Mouse (Mus musculus): ENCODE measurements around the gene Tubb2b. TPM values are rescaled to one million over a fixed set of nuclear protein-coding genes. Genes with fewer than 3 reads are reported as not detected.

Tubb2b gene
- polyA plus RNA-seq (2012; ENCODE audit: low replicate concordance) = 1.1 and 2.6 TPM in 2 replicates

DNA sequence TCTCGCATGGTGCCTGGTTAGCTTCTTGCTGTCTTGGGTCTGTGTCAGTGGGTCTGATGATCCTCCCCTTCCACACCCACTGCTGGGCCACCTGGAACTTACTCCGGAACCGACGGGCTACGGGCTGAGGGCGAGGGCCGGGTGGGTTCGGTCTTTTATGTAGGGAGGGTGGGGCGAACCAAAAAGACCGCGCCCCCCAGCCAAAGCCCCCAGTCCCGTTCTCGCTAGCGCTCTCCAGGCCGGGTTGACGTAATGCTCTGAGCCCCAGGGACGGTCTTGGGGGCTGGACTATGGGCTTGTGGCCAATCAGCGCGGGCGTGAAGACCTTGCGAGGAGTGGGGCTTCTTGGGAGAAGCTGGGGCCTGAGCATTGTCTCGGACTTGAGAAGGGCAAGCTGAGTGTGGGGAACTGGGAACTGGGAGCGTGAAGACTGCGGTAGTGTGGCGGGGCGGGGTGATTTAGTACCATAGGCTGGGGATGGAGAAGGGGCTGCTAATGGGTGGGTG, at the start of gene Tubb2b:
Gene Tubb2b, minus strand, starts transcription at position 241 of the 506 bp plus-strand sequence.

DNA sequence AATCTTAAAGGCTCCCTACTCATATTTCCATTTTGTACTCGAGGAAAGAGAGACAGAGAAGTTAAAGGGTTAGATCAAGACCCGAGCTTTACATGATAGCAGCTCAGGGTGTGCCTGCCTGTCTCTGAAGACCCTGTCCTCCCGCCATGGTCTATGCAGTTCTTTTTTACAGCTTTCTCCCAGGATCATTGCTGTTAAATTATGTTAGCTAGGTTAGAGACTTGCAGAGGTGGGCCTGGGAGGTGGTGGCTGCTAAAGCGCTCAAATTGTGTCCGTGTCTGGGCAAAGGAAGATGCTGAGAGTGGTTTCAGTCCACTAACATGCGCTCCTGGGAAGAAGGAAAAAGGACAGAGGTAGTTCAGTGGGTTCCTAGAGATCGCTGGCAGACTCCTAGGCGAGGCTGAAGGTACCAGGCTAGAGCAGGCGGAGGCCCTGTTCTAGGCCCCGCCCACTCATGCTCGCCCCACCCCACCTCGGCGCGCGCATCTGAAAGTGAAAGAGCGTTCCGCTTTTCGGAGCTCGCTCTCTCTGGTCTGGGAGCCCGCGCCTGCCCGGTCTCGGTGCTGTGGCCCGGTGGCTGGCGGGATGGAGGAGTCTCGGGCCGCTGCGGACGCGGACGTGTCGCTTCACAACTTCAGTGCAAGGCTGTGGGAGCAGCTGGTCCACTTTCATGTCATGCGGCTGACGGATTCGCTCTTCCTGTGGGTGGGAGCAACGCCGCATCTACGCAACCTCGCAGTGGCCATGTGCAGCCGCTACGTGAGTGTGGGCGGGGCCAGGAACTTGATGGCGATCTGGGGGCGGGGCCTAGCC, 32.4 kb upstream of the Tubb2b start, which contains the start of gene Psmg4:
Gene Psmg4, plus strand, starts transcription at position 474 of the 813 bp plus-strand sequence.

DNA sequence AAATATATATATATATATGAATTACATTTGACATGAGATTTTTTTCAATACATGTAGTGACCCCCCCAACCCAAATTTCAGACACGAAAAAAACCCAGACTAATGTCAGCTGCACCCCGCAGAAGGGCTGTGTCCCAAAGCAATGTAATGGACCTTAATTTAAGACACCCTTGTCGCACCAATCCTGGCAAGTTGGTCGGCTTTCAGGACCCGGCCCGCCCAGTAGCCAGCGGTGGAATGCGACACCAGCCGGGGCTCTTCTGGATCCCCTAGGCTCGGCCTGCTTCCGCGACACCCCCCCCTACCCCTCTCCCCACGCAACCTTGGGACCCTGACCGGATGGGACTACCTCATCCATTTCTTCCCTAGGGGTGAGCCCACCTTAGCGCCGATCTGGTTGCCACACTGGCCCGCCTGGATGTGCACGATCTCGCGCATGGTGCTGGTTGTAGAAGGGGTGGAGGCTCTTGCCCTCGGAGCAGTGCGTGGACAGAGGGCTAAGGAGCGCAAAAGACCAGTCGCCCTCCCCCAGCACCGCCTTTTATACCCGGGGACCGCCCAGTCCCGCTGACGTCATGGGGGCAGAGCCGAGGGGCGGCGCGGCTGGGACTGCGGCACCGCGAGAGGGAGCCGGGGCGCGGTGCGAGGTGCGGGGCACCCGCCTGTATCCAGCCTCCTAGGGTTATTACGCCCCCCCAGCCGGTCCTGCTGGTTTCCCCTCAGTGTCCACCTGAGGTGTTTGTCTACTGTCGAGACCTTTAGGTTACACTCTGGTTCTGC, 52.6 kb downstream of the Tubb2b start, which contains the start of gene Tubb2a:
Gene Tubb2a, minus strand, starts transcription at position 516 of the 780 bp plus-strand sequence.

Other genes starting within 250 kb of the Tubb2b start
- not detected in 2 replicates for gene Serpinb6c, start 224.8 kb downstream of the Tubb2b start, polyA plus RNA-seq (2012; ENCODE audit: low replicate concordance)
- 0.66 and 0.92 TPM in 2 replicates for gene Nqo2, start 165.8 kb downstream of the Tubb2b start, polyA plus RNA-seq (2012; ENCODE audit: low replicate concordance)
- gene Ripk1, start 128.1 kb downstream of the Tubb2b start, polyA plus RNA-seq (2012; ENCODE audit: low replicate concordance) = 9.0 and 9.6 TPM in 2 replicates
- gene Serpinb6a, start 127.7 kb downstream of the Tubb2b start, polyA plus RNA-seq (2012; ENCODE audit: low replicate concordance) = 4.1 and 6.3 TPM in 2 replicates
- 6.6 and 8.3 TPM in 2 replicates for gene Bphl, start 92.9 kb downstream of the Tubb2b start, polyA plus RNA-seq (2012; ENCODE audit: low replicate concordance)
- gene Tubb2a, start 52.5 kb downstream of the Tubb2b start, polyA plus RNA-seq (2012; ENCODE audit: low replicate concordance) = 6.7 and 56.4 TPM in 2 replicates
- gene Psmg4, start 32.5 kb upstream of the Tubb2b start, polyA plus RNA-seq (2012; ENCODE audit: low replicate concordance) = 33.0 and 74.8 TPM in 2 replicates
- 108 and 123 TPM in 2 replicates for gene Slc22a23, start 214.7 kb upstream of the Tubb2b start, polyA plus RNA-seq (2012; ENCODE audit: low replicate concordance)

Data from leukemia stem cell, adult 10-12 weeks (primary cell).